Mouse (Mus musculus): ENCODE data around the gene Agtr1a.

DNA sequence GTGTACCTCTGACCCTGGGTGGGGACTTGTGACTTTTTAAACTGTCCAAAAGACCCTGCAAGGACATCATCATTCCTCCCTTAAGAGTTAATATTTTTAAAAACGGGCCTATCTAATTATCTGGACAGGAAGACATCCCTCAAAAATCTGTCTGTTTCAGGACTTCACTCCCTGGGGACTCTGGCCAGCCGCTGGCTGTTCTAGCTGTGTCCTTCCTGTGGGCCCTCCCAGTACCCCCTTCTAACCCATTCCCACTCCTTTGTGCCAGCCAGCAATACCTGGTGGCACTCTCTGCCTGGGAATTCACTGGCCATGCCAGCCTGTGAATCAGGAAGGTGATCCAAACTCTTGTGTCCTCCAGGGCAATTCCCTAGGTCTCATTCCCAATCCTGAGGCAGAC is 29.1 kb downstream of the Agtr1a start:
- TF ChIP-seq GATA1 (IDR thresholded peaks at IDR 0.05; ENCODE audit: borderline replicate concordance, low read length) (no peak), FLI1 (IDR thresholded peaks at IDR 0.05; ENCODE audit: low read length) (no peak)
